Mouse (Mus musculus) heart, adult 2 months (tissue): Measurements from ENCODE around the gene Pop7.

Experiments
- CTCF ChIP-seq: fragments of 200-600 bp; IDR thresholded peaks from 2 replicates; pipeline ENCODE4 v1.8.1; 2022; ENCODE audit warnings: antibody characterized with exemption, mild to moderate bottlenecking, moderate library complexity
- POLR2A ChIP-seq: fragments of 200-500 bp; IDR thresholded peaks from 2 replicates; pipeline ENCODE4 v1.6.1; 2011; ENCODE audit warnings: mild to moderate bottlenecking, low read depth, low read length, control low read depth; ENCODE audit not compliant: insufficient read depth

DNA sequence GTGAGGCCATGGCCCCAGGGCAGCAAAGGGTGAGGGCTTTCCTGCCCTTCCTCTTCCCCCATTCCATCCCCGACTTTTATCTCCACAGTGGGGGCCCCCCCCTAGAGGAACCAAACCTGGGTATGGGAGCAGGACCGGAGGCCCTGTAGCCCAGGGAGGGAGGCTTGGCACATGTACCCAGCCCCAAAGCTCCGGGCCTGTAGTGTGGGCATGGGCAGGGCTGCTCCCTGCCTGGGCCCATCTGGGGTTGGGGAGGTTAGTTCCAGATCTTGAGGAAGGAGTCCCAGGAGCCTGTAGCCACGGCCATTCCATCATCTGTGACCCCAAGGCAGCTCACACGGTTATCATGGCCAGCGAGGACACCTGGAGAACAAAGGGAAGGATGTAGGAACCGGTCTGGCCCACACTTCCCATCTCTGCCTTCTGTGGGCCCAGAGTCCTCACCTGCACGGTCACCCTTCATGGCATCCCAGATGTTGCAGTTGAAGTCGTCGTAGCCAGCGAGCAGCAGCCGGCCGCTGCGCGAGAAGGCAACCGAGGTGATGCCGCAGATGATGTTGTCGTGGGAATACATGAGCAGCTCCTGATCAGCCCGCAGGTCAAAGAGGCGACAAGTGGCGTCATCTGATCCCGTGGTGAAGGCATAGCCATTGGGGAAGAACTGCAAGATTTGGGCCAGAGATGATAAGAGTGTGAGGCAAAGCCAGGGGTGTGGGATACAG is 26.1 kb upstream of the Pop7 start:
- no peak for TF ChIP-seq POLR2A
- no peak for TF ChIP-seq CTCF
